Mouse (Mus musculus) cerebellum, adult 9-11 months (tissue): ENCODE results near the gene Vps26b.

ENCODE experiments used
- DNase-seq: peaks from one replicate; pipeline ENCODE4 v3.0.0; 2022

Vps26b gene

DNA sequence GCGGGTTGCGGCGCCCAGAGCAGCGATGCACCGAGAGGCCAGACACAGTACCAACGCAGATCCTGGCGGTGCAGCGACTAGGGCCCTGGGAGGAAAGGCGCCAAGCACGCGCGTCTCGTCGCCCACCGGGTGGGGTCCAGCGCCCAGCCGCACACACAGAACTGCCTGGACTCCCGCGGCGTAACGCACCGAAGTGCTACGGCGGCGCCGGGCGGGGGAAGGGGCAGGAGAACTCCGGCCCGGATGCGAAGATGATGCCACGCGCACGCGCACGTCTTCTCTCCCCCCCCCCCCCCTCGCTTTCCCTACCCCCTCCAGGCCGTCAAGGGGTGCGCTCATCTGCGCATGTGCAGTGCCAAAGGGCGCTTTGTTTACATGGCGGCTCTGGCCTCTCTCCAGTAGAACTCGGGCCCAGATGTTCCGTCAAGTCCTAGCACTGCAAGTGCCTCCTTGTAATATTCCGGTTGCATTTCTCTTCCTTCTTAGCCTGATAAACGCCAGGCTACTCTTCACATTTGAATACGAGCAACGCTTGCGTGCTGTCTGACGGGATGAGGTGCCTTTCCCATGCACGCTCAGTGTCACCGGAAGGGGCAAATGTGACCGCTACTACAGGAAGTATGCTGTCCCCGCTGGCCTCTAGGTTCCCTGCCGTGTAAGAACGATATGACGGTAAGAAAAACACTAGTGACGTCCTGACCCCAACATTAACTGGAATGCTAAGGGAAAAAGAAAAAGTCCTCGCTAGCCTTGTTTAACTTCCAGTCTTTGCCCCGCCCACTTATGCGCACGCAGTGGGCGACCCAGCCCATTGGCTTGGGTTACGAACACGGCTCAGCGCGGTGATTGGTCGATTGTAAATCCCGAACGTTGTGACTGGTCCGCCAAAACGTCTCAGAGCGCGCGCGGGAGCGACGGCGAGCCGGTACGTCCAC is at the start of gene Vps26b, which contains the start of gene Ncapd3:
TSS of gene Vps26b (minus strand) at position 238 of the 935 bp plus-strand sequence.
TSS of gene Ncapd3 (plus strand) at position 348 of the 935 bp plus-strand sequence.
- peak; percentile 96 for DNase-seq

DNA sequence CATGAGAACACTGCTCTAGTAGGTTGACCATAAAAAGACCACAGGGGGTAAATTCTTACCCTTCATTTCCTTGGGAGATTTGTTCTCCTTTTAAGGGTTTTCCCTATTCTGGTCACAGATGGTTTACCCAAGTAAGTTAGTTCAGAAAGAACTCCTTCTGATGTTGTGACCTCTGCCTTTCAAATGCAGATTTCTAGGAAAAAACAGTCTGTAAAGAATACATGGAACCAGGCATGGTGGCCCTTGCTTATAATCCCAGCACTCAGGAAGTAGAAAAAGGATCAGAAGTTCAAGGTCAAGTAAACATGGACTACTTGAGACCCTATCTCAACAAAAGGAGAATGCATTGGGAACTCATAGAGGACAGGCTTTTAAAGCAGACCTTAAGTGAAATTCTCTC is 45.9 kb upstream of the Vps26b start:
- no peak for DNase-seq

DNA sequence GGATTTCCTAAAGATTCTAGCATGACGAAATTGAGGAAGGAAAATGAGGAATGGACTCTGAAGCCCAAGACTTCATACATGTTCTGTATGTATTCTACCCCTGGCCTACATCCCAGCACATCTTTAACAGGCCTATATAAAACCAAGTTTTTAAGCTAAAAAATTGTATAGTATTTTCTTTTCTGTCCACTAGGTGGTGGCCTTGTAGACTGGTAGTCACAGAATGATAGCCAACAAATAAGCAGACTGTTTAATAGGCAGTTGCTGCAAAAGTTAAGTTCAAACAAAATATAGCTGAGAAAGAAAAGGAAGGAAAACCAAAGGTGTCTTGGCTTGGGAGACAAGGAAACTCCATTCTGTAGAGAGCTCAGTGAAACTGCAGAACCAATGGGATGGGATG is 44.8 kb upstream of the Vps26b start:
- DNase-seq: no peak

DNA sequence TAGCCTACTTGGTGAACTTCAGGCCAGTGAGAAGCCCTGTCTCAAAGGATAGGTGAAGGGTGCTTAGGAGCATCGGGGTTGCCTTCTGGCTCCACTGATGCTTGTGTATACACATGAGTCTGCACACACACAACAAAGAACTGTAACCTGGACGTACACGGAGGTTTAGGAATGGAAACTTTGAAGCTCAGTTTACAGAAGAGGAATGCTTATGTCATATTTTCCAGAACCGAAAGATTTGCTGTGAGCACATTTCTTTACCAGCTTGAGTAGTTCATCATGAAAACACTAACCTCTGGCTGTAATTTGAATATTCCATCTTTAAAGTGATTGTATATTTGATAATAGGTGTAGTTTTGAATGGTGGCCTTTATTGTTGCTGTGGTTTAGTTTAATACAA is 41.0 kb upstream of the Vps26b start:
- no peak for DNase-seq

DNA sequence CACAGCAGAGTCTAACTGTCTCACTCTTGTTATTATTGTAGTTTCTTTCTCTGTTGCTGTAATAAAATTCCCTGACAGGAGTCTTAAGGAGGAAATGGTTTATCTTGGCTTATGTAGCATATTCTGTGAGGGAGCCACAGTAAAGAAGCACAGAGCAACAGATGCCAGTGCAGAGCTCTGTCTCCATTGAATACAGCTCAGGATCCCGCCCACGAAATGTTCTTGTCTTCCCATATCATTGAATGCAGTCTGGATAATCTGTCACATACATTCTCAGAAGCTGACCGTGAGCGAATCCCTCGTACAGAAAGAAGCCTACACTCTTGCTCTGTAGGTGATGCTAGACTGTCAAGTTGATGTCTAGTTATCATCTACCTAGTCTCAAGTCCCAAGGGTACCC is 28.5 kb upstream of the Vps26b start:
- no peak for DNase-seq

DNA sequence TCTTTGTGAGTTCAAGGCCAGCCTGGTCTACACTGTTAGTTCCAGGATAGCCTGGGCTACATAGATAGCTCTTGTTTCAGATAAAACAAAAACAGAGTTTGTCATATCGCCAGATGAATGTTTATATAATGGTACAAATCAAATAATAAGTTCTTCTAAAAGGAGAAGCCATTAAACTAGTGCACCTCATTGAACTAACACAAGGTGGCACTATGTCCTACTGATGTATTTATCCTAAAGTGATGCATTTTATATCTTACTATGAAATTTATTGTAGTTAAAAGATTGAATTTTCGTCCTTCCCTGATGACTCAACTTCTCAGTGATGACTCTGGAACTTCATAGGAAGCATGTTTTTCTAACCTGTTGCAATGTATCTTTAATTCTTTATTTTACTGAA is 19.6 kb upstream of the Vps26b start:
- DNase-seq: no peak

DNA sequence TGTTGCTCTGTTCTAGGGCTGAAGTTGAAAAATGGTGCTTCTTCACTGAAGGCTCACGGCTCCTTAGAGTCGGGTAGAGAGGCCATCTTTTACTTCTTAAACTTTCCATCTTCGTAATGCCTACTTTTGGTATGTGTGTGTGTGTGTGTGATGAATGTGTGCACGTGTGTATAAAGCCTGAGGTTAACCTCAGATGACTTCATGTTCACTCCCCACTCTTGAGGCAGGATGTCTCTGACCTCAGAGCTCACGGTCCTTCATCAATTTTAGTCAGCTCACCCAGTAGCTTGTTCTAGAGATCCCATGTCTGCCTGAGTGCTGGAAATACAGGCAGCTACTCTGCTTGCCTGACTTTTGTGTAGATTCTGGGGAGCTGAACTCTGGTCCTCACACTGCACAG is 14.0 kb upstream of the Vps26b start:
- no peak for DNase-seq

DNA sequence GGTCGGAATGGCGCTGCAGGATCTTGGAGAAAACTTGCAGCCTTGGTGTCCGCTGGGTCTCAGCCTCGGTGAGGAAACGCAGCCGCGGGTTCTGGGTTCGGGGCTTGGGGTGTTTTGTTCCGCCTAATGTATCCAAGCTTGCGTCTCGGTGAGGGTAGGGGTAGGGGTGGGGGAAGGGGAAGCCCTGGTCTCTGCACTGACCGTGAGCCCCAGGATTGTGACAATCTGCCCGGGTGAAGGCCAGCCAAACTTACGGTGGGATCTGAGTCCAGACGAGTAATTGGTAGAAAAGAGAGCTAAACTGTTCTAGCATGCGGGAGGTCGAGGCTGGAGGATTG is 867 bp upstream of the Vps26b start:
- no peak for DNase-seq

DNA sequence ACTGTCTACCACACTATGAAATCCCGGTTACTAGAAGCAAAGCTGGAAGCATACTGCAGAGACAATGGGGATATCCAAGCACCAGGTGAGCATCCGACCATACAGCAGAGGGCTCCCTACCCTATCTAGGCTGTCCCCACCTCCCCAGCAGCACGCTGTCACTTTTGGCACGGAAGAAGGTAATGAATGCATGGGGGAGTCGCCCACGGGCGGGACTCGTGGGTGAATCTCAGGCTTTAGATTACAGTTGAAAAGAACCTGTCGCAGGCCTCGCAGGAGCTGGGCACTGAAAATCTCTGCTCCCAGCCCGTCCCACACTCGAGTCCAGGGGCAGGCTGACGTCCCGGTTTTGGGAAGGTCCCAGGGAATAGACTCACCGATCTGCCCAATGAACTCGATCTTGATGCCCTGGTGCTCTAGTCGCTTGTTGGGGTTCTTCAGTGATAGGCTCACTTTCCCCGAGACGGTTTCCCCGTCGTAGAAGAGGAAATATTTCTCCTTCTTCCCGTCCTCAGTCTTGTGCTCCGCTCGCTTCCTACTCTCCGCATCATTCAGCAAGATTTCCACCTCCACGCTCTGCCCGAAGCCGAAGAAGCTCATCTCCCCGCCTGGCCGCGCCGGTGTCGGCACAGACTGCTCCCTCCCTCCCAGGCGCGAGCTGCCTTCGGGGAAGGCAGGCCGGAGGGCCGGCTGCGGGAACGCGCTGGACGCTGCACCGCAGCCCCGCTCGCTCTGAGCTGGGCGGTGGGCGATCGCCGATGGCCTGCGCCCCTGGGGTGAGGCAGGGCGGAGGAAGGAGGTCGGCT is 640 bp downstream of the Vps26b start:
- DNase-seq: peak; percentile 80

DNA sequence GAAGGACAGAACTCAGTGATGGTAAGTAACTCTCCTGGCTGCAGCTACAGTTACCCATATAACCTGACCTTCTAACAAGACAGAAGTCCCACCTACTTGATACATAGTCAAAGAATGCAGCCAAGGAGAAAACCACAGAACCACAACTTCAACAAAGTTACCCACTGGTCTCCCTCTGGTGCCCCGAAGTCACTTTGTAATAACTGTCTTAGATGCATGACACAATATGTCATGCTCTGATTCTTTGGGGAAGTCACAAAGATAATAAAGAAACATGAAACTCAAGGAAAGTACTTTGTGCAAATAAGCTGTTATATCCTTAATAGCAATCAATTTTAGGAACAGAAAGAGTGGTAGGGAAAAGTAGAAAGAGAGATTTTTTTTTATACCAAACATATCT is 3.2 kb downstream of the Vps26b start:
- no peak for DNase-seq

DNA sequence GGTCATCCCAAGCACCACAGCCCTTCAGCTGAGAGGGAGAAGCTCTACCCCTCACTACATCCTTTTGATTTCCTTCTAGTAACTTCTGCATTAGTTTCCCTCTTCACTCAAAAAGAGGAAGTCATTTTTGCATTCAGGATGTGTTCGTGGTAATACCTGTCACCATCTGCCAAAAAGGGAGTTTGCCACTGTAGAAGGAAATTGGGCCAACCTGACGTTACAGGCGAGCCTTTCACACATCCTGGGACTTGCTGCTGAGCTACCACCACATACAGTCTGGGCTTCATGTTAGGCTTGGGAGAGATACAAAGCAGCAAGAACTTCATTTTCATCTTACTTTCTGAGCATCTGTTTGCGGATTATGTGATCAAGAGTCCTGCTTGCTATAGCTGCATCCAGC is 6.2 kb downstream of the Vps26b start:
- DNase-seq: no peak

DNA sequence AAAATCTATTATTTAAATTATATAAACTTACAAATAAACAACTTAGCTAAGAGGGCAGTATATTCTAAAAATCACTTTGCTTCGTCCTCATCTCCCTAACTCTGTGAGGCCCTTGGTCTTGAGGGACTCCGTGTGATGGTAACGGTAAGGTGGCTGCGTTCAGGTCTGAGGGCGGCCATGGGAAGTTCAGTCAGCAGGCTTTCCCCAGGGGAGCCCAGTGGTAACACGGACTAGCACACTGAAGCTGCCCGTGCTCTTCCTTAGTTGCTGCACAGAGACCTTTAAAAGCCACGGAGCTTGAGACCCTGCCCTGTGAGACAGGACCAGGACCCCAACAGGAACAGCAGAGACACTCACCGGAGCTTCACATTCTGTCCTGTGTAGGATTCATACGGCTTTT is 10.9 kb downstream of the Vps26b start:
- no peak for DNase-seq

DNA sequence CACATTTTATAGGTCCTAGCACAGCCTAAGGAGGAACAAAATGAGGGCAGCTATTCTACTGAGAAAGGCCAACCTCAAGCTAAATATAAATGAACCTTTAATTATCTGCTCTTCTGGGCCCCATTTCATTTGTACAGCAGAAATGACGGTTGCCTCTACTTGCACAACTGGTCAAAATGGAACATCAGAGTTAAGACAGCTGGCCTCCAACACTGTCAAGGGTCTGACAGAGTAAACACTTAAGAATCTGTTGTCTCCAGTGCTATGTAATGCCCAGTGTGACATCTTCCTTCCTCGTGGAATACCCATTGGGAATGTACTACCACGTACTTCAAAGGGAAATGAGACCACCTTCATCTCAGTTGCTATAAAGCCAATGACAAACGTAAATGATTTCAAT is 18.3 kb downstream of the Vps26b start:
- no peak for DNase-seq

DNA sequence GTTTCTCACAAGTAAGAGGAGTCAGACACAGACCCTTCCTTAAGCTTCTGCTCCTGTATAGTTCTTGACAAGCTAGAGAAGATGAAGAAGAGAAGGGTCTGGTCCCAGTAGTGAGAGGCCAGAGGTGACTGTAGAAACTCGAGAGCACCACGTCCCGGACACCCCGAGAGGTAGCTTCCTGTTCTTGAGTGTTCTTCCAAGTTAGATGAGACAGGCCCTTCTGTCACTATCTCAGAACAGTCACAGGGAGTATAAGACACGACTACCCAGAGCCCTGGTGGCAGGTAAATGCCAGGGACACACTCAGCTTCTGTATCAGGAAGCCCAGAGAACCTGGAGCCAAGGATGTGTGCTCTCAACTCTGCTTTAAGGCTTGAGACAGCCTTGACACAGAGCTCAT is 20.6 kb downstream of the Vps26b start:
- DNase-seq: no peak

DNA sequence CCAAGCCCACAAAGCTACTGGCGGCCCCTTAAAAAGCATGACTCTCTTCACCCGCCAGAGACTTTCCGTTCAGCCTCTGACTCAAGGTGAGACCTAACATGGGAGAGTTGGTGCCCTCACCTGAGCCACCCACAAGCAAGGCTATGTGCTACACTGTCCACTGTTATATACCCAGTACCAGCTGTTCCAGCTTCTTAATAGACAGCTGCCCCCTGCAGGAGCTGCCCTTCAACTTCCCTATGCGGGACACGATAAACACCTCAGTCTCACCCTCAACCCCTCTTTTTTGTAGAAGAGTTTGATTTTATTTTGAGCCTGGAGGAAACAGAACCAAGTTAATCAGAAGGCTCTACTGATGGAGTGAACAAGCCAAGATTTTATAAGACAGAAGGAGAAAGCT is 23.0 kb downstream of the Vps26b start:
- no peak for DNase-seq

DNA sequence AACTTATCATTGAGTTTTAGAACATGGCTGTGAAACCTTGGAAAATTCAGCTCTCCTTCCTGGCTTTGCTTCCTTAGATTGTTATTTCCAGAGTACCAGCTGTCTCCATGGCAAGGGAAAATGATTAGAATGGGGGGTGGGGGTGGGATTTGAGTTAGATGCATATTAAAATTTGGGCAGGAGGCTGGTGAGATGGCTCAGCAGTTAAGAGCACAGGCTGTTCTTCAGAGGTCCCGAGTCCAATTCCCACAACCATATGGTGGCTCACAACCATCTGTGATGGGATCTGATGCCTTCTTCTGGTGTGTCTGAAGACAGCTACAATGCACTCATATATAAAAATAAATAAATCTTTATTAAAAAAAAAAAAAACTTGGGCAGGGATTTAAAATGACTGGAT is 23.9 kb downstream of the Vps26b start:
- DNase-seq: no peak

DNA sequence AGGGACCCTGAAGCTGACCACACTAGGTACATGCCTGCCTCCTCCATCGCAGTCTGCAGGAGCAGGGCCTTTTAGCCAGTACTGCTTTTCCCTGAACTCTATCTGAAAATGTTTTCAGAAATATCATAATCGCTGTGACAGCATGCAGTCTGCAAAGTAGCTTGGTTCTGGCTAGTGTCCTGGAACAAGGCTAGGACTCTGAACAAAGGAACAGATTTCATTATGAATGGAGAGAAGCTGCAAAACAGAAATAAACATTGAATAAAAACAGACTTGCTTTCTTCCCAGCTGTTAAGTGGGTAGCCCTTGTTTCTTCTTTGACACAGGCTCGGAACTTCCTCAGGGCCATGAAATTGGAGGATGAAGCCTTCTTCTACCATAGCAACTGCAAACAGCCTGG is 24.6 kb downstream of the Vps26b start:
- DNase-seq: no peak

DNA sequence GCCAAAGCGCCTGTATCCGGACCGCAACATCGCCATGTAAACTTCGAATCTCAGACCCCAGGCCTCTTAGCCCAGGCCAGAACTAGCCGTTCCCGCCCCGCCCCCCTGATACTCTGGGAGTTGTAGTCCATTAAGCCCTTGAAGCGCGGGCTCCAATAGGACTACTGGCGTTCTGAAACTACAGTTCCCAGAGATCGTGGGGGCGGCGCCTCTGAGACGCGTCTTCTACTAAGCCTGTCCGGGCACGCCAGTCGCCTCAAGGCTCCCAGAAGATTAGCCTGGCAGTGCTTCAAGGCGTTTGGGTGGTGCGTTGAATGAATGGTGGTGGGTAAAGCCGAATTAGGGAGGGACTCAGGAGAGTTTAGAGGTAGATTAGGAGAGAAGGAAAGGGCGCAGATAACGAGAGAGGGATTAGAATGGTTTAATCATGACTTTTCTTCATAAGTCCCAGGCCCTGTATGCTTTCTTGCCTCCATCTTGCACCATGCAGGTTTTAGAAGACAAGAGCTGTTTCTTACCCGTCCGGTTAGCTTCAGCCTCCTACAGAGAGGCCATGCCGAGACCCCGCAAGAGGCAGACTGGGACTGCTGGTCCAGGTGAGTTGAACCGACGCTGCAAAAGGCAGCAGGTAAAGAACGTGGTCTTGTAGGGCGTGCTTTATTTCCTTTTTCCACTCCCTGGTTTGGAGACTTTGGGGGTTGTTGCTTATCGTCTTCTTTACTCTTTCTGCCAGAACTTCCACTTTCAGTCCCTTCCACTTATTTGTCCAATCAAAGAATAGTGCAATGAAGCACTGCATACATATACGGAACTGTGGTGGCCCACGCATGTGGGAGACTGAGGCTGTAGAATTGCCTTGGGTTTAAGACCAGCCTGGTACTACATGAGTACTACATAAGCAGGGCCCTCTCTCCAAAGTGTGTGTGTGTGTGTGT is 30.1 kb downstream of the Vps26b start, which contains the start of the genes Acad8 and Thyn1:
TSS of gene Acad8 (minus strand) at position 106 of the 935 bp plus-strand sequence.
TSS of gene Thyn1 (plus strand) at position 250 of the 935 bp plus-strand sequence.
- peak; percentile 96 for DNase-seq

DNA sequence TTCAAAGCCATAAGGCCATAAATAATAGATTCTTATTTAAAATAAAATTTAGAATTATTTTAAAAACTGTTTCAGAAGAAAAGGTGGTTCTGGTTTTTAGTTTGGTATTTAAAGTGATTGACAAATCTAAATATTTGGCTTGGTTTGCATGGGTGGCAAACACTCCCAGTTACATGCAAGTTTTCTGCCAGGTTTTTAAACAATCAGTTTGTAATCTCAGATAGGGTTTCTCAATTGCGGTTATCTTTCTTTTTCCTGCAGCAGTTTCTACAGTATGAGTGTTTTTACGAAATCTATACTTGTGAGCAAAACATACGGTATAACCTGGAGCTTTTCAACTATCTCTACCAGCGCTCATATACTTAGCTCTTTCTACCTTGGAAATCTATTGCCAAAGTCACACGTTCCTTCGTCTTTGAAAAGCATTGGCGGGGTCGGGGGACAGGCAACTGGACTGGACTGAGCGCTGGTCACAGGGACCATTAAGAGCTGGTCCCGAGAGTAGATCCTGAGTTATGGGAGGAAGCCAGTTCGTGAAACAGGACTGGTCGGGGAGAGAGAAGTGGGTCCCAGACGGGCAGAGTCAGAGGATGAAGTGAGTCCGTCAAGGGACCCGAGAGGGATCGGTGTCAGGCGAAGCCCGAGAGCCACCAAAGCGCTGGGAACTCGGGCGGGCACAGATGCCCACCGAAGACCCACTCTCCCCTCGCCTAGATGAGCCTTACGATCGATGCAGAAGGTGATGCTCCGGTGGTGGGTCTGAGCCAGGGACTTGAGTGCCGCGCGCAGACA is 31.0 kb downstream of the Vps26b start:
- DNase-seq: no peak

DNA sequence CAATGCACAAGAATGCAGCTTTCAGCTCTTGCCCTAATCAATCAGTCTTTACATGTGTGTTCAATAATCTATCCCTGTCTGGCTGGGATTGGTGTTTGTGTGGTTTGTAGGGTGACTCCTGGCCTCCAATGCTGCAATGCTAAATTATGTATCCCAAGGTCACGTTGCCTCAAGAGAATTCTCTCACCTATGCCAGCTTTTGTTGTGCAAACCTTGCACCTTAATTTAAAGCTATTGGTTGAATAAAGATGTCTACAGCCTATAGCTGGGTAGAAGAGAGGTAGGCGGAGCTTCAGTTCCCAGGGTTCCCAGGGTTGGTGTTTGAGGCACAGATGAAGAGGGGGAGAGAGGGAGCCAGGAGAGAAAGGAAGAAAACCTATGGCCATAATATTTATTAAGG is 32.4 kb downstream of the Vps26b start:
- no peak for DNase-seq

DNA sequence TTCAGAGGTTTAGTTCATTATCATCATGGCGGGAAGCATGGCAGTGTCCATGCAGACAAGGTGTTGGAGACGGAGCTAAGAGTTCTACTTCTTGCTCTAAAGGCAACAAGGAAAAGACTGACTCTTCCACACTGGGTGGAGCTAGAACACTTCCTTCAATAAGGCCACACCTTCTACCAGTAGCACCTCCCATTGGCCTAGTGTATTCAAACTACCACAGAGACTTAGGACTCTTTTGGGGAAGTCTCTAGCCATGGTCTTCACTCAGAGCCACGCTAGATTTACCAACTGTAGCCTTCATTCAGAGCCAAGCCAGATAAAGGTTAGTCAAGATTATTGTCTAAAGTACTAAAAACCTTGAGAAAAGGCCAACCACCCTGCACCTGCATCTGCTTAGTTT is 32.8 kb downstream of the Vps26b start:
- no peak for DNase-seq

DNA sequence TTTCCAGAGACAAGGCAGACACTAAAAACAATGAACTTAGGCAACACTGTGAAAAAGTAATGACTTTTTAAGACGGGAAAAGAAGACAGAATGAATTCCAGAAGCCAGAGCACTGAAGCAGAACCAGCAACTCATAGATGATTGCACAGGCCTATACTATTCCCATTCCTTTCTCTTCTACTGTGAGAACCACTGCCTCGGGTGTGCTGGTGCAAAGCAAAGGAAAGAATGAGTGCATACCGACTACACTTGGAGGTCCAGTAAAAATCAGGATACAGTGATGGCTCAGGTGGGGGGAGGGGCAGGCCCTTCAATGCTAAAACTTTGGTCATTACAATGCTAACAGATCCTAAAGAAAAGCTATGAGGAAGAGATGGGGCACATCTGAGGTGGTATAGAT is 36.0 kb downstream of the Vps26b start:
- no peak for DNase-seq
